Mouse (Mus musculus) spleen, postnatal 36 days (tissue): ENCODE results near the gene Eea1.

ENCODE experiments used
- DNase-seq, 2 experiments: peaks; one replicate each; pipeline ENCODE4 v3.0.0; 2022; ENCODE audit warnings: low spot score in 2 of 2, mixed read lengths in 1 of 2

Gene Eea1

GRCm38 (mm10) chr10:95949410-95949809, 9.0 kb downstream of the Eea1 start:
- no peak for DNase-seq

- DNase-seq = no peak
Measured at GRCm38 (mm10) chr10:95950194-95950593, 9.7 kb downstream of the Eea1 start.

- DNase-seq = no peak
Measured at GRCm38 (mm10) chr10:95950797-95951196, 10.3 kb downstream of the Eea1 start.

GRCm38 (mm10) chr10:95951346-95951745, 10.9 kb downstream of the Eea1 start:
- DNase-seq = no peak

- no peak for DNase-seq
Measured at GRCm38 (mm10) chr10:95956629-95957028, 16.2 kb downstream of the Eea1 start.

GRCm38 (mm10) chr10:95957574-95957973, 17.1 kb downstream of the Eea1 start:
- no peak for DNase-seq

- no peak for DNase-seq
Measured at GRCm38 (mm10) chr10:95964679-95965078, 24.2 kb downstream of the Eea1 start.

- DNase-seq = no peak
Measured at GRCm38 (mm10) chr10:95969694-95970093, 29.2 kb downstream of the Eea1 start.

- DNase-seq = no peak
Measured at GRCm38 (mm10) chr10:95970744-95971212, 30.3 kb downstream of the Eea1 start.

- DNase-seq = no peak
Measured at GRCm38 (mm10) chr10:95971341-95971740, 30.9 kb downstream of the Eea1 start.

GRCm38 (mm10) chr10:95971942-95972341, 31.5 kb downstream of the Eea1 start:
- DNase-seq = no peak

- DNase-seq = no peak
Measured at GRCm38 (mm10) chr10:95974462-95974861, 34.0 kb downstream of the Eea1 start.

GRCm38 (mm10) chr10:95976798-95977197, 36.3 kb downstream of the Eea1 start:
- DNase-seq = no peak

- DNase-seq = no peak
Measured at GRCm38 (mm10) chr10:95989731-95990130, 49.3 kb downstream of the Eea1 start.

GRCm38 (mm10) chr10:95991176-95991575, 50.7 kb downstream of the Eea1 start:
- DNase-seq = no peak

GRCm38 (mm10) chr10:96000904-96001303, 60.5 kb downstream of the Eea1 start:
- DNase-seq = no peak

- DNase-seq = no peak
Measured at GRCm38 (mm10) chr10:96015738-96016137, 75.3 kb downstream of the Eea1 start.

GRCm38 (mm10) chr10:96017418-96017817, 77.0 kb downstream of the Eea1 start:
- no peak for DNase-seq

- DNase-seq = peak in 1 of 2 experiments; percentile 19
Measured at GRCm38 (mm10) chr10:96033356-96033984, 93.0 kb downstream of the Eea1 start.

GRCm38 (mm10) chr10:96034106-96034505, 93.7 kb downstream of the Eea1 start:
- DNase-seq = no peak

GRCm38 (mm10) chr10:96035951-96036350, 95.5 kb downstream of the Eea1 start:
- DNase-seq = no peak

- DNase-seq = no peak
Measured at GRCm38 (mm10) chr10:96044216-96044615, 103.8 kb downstream of the Eea1 start.

GRCm38 (mm10) chr10:96047960-96048536, 107.6 kb downstream of the Eea1 start:
- no peak for DNase-seq

GRCm38 (mm10) chr10:96048550-96048949, 108.1 kb downstream of the Eea1 start:
- no peak for DNase-seq
